Mouse (Mus musculus): ENCODE results near the gene Olfr67. TPM values are rescaled to one million over a fixed set of nuclear protein-coding genes. Genes with fewer than 3 reads are reported as not detected.
A peak's percentile ranks its signal among the peaks of the same experiment; 100 is the strongest.
"Not testable (repeated sequence)": the region's sequence is repeated elsewhere in the genome, so short reads cannot be mapped to it uniquely, and the experiment has no call there.

Gene Olfr67
- polyA plus RNA-seq, 1 experiment: not detected

DNA sequence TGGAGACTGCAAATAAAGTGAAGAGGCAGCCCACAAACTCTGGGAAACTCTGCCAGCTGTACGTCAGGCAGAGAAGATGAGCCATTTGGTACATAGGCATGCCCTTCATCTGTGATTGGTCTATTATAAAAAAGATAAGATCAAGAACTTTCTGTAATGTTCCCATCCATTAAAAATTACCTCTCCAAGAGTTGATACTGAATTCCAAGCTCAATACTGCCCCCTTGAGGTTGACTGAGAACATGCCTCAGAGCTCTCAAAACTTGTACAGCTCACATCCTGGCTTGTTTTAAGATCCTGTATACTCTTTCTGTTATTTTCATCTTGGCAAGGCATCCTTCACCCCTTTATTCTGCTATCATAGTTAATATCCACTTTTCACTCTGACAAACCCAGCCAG lies 15.2 kb upstream of the Olfr67 start:
- Histone ChIP-seq H3K4me3 (replicated peaks; ENCODE audit: control insufficient read depth, low read depth, low read length) (no peak overlapping the region), H3K27ac (ENCODE audit: control insufficient read depth, insufficient read depth, low read depth, low read length, poor library complexity) (no peak overlapping the region), H3K4me1 (ENCODE audit: control insufficient read depth, insufficient read depth, low read length) (no peaks in the 10 kb centered on the region)
- TF ChIP-seq CTCF (IDR thresholded peaks at IDR 0.05; ENCODE audit: control insufficient read depth, insufficient read depth, low read length): peak; percentile 14; the same call in 1 of the 2 replicates
- no peak for TF ChIP-seq POLR2A (IDR thresholded peaks at IDR 0.05; ENCODE audit: borderline replicate concordance, control insufficient read depth, low read depth, low read length)
- WGBS: 44% methylated on average over 1 of the region's 1 CpGs

DNA sequence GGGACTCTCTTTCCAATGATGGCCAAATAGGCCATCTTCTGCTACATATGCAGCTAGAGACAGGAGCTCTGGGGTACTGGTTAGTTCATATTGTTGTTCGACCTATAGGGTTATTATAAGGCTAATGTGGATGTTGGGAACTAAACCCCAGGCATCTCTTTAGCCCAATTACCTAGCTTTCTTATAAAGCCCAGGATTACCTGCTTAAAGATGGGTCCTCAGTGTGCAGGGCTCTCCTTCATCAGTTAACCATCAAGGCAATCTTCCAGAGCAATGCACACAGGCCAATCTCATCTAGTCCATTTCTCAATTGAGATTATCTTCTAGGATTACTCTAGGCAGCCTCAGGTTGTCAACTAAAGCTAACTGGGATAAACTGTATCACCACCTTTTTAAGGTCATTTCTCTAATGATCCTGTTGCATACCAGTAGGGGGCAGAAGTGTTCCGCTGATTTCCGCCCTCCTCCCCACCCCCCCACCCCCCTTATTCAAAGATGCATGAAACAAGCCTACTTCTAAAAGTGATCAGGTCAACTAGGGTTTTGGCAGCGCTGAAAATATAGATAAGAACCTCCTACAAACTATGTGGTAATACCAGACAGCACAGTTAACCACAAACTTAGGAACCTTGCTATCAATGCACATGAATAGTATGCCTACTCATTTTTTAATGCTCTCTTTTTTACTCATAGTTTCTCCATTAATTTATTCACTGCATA lies 1.2 kb upstream of the Olfr67 start:
- H3K4me3 ChIP-seq (replicated peaks; ENCODE audit: control insufficient read depth, low read depth, low read length): no peak overlapping the region
- no peak overlapping the region for H3K27ac ChIP-seq (ENCODE audit: control insufficient read depth, insufficient read depth, low read depth, low read length, poor library complexity)
- TF ChIP-seq CTCF (IDR thresholded peaks at IDR 0.05; ENCODE audit: control insufficient read depth, insufficient read depth, low read length): no peak
- no peak for TF ChIP-seq POLR2A (IDR thresholded peaks at IDR 0.05; ENCODE audit: borderline replicate concordance, control insufficient read depth, low read depth, low read length)
- no peaks in the 10 kb centered on the region for H3K4me1 ChIP-seq (ENCODE audit: control insufficient read depth, insufficient read depth, low read length)
- WGBS: 10% methylated on average over 4 of the region's 4 CpGs

DNA sequence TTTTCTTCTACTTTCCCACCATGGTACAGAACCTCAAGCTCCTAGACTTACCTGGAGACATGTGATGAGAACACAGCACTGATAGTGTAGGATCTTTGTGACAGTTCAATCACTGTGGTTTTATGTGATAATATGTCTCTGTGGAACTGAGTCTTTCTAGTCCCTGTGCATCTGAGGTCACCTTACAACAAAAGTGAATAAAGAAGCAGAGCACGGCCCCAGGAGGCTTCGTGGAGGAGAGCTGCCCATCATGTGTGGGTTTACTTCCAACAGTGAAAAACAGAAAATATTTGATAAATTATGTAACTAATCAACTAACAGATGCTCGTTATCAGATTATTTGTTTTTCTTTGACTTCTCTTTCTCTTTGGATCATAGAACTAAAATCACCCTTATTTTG lies 12.0 kb downstream of the Olfr67 start, which contains the start of gene Olfr68:
Gene Olfr68 (minus strand): TSS at position 101 of the 400 bp plus-strand sequence.
- TF ChIP-seq CTCF (IDR thresholded peaks at IDR 0.05; ENCODE audit: control insufficient read depth, insufficient read depth, low read length): no peak
- TF ChIP-seq POLR2A (IDR thresholded peaks at IDR 0.05; ENCODE audit: borderline replicate concordance, control insufficient read depth, low read depth, low read length): no peak
- H3K4me3 ChIP-seq (replicated peaks; ENCODE audit: control insufficient read depth, low read depth, low read length): no peak within 1 kb of the TSS
- 79% methylated on average over 3 of the region's 3 CpGs for WGBS

DNA sequence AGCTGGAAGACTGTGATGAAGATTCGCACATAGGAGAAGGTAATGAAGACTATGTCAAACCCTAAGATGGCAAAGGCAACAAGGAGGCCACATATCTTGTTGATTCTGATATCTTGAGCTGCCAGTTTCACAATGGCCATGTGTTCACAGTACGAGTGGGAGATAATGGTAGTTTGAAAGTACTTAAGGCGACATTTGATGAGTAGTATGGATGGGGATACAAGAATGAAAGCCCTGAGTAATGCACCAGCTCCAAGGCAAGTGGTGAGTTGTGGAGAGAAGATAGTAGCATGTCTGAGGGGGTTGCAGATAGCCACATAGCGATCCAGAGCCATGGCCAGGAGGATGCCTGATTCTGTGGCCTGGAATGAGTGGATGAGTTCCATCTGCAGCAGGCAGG lies 14.0 kb downstream of the Olfr67 start:
- H3K4me1 ChIP-seq (ENCODE audit: control insufficient read depth, insufficient read depth, low read length); H3K4me3 ChIP-seq (replicated peaks; ENCODE audit: control insufficient read depth, low read depth, low read length); H3K27ac ChIP-seq (ENCODE audit: control insufficient read depth, insufficient read depth, low read depth, low read length, poor library complexity): not testable (repeated sequence)
- WGBS: 64% methylated on average over 4 of the region's 4 CpGs

More for the DNA sequence above, 12.0 kb downstream of the Olfr67 start, which contains the start of gene Olfr68:
- Histone ChIP-seq H3K4me1 (ENCODE audit: control insufficient read depth, insufficient read depth, low read length) (no peaks in the 10 kb centered on the region), H3K27ac (ENCODE audit: control insufficient read depth, insufficient read depth, low read depth, low read length, poor library complexity) (no peak within 1 kb of the TSS)

DNA sequence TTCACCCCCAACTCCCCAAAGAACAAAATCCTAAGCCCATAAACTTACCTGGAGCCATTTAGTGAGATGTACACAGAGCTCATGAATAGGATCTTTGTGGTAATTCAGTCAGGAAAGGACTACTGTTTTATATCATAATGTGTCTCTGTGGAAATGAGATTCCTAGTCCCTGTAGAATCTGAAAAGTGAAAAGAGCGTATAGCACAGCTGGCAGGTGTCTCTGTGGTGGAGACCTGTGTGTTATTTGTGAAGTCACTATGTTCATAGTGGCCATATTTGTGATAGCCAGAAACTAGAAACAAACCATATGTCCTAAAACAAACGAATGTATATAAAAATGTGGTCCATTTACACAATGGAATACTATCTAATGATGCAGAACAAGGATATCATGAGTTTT lies 20.1 kb downstream of the Olfr67 start, which contains the start of gene Olfr69:
Gene Olfr69 (minus strand): TSS at position 101 of the 400 bp plus-strand sequence.
- H3K4me1 ChIP-seq (ENCODE audit: control insufficient read depth, insufficient read depth, low read length): no peaks in the 10 kb centered on the region
- WGBS: 77% methylated on average over 2 of the region's 2 CpGs
- H3K27ac ChIP-seq (ENCODE audit: control insufficient read depth, insufficient read depth, low read depth, low read length, poor library complexity): no peak within 1 kb of the TSS
- no peak within 1 kb of the TSS for H3K4me3 ChIP-seq (replicated peaks; ENCODE audit: control insufficient read depth, low read depth, low read length)
- TF ChIP-seq POLR2A (IDR thresholded peaks at IDR 0.05; ENCODE audit: borderline replicate concordance, control insufficient read depth, low read depth, low read length) (no peak), CTCF (IDR thresholded peaks at IDR 0.05; ENCODE audit: control insufficient read depth, insufficient read depth, low read length) (no peak)

DNA sequence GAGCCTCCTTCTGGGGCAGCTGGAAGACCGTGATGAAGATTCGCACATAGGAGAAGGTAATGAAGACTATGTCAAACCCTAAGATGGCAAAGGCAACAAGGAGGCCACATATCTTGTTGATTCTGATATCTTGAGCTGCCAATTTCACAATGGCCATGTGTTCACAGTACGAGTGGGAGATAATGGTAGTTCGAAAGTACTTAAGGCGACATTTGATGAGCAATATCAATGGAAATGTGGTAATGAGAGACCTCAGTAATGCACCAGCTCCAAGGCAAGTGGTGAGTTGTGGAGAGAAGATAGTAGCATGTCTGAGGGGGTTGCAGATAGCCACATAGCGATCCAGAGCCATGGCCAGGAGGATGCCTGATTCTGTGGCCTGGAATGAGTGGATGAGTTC lies 23.9 kb downstream of the Olfr67 start:
- WGBS: 67% methylated on average over 6 of the region's 6 CpGs
- H3K4me1 ChIP-seq (ENCODE audit: control insufficient read depth, insufficient read depth, low read length); H3K27ac ChIP-seq (ENCODE audit: control insufficient read depth, insufficient read depth, low read depth, low read length, poor library complexity); H3K4me3 ChIP-seq (replicated peaks; ENCODE audit: control insufficient read depth, low read depth, low read length): not testable (repeated sequence)

DNA sequence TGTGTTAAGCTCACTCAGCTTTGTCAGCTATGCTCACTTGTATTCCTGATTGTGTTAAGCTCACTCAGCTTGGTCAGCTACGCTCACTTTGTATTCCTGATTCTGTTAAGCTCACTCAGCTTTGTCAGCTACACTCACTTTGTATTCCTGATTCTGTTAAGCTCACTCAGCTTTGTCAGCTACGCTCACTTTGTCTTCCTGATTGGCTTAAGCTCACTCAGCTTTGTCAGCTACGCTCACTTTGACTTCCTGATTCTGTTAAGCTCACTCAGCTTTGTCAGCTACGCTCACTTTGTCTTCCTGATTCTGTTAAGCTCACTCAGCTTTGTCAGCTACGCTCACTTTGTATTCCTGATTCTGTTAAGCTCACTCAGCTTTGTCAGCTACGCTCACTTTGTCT lies 29.4 kb downstream of the Olfr67 start:
- WGBS: 11% methylated on average over 6 of the region's 6 CpGs
- not testable (repeated sequence) for H3K4me3 ChIP-seq (replicated peaks; ENCODE audit: control insufficient read depth, low read depth, low read length); H3K4me1 ChIP-seq (ENCODE audit: control insufficient read depth, insufficient read depth, low read length); H3K27ac ChIP-seq (ENCODE audit: control insufficient read depth, insufficient read depth, low read depth, low read length, poor library complexity)

DNA sequence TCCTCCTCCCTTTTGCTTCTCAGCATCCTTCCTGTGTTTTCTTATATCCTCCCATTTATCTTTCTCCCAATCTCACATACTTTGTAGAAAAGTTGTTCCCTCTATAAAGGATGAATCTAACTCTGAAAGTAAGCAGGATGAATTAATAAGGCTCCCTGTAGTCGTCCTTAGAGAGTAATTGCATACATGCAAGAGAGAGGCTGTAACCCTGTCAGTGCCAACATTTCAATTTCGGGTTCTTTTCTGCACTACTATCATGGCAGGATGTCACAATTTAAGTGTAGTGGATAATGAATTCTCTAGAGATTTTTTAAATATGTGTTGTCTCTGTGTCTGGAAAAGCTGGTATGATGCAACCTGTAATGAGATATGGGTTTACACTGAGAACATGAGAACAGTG lies 34.4 kb downstream of the Olfr67 start, which contains the start of gene Olfr630:
Gene Olfr630 (minus strand): TSS at position 101 of the 400 bp plus-strand sequence.
- WGBS: 59% methylated on average over 2 of the region's 2 CpGs
- Histone ChIP-seq H3K4me3 (replicated peaks; ENCODE audit: control insufficient read depth, low read depth, low read length) (no peak within 1 kb of the TSS), H3K4me1 (ENCODE audit: control insufficient read depth, insufficient read depth, low read length) (no peaks in the 10 kb centered on the region), H3K27ac (ENCODE audit: control insufficient read depth, insufficient read depth, low read depth, low read length, poor library complexity) (no peak within 1 kb of the TSS)
- TF ChIP-seq POLR2A (IDR thresholded peaks at IDR 0.05; ENCODE audit: borderline replicate concordance, control insufficient read depth, low read depth, low read length): no peak
- TF ChIP-seq CTCF (IDR thresholded peaks at IDR 0.05; ENCODE audit: control insufficient read depth, insufficient read depth, low read length): no peak

DNA sequence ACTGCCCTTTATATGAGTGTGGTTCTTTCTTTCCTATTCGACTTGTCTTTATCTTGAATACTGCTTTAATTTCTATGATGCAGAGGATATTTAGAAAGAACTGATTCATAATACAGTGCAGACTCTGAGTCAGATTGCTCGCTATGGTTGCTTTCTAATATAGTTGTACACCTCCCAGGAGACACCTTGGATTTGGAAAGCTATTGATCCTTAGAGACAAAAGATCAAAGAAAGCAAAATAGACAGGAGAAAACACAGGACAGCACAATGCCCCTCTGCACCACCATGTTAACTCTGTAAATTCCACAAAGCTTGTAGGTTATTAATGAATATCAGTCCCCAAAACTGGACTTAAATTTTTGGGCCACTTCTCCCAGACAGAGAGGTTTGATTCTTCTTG lies 46.8 kb downstream of the Olfr67 start, which contains the start of gene Olfr629:
Gene Olfr629 (minus strand): TSS at position 101 of the 400 bp plus-strand sequence.
- 73% methylated on average over 2 of the region's 2 CpGs for WGBS
- no peak for TF ChIP-seq CTCF (IDR thresholded peaks at IDR 0.05; ENCODE audit: control insufficient read depth, insufficient read depth, low read length)
- TF ChIP-seq POLR2A (IDR thresholded peaks at IDR 0.05; ENCODE audit: borderline replicate concordance, control insufficient read depth, low read depth, low read length): no peak
- Histone ChIP-seq H3K4me3 (replicated peaks; ENCODE audit: control insufficient read depth, low read depth, low read length) (no peak within 1 kb of the TSS), H3K4me1 (ENCODE audit: control insufficient read depth, insufficient read depth, low read length) (no peaks in the 10 kb centered on the region), H3K27ac (ENCODE audit: control insufficient read depth, insufficient read depth, low read depth, low read length, poor library complexity) (no peak within 1 kb of the TSS)

Other genes with a start within 250 kb of the Olfr67 start
- not detected in 2 replicates for gene Olfr612, start 249.1 kb downstream of the Olfr67 start, polyA plus RNA-seq (2011; ENCODE audit: insufficient read depth, insufficient read length, low replicate concordance, missing spikeins)
- not detected in 2 replicates for gene Olfr613, start 243.7 kb downstream of the Olfr67 start, polyA plus RNA-seq (2011; ENCODE audit: insufficient read depth, insufficient read length, low replicate concordance, missing spikeins)
- not detected in 2 replicates for gene Olfr615, start 235.7 kb downstream of the Olfr67 start, polyA plus RNA-seq (2011; ENCODE audit: insufficient read depth, insufficient read length, low replicate concordance, missing spikeins)
- not detected in 2 replicates for gene Olfr616, start 222.7 kb downstream of the Olfr67 start, polyA plus RNA-seq (2011; ENCODE audit: insufficient read depth, insufficient read length, low replicate concordance, missing spikeins)
- not detected in 2 replicates for gene Olfr617, start 218.8 kb downstream of the Olfr67 start, polyA plus RNA-seq (2011; ENCODE audit: insufficient read depth, insufficient read length, low replicate concordance, missing spikeins)
- not detected in 2 replicates for gene Olfr618, start 201.7 kb downstream of the Olfr67 start, polyA plus RNA-seq (2011; ENCODE audit: insufficient read depth, insufficient read length, low replicate concordance, missing spikeins)
- gene Olfr619, start 191.2 kb downstream of the Olfr67 start, polyA plus RNA-seq (2011; ENCODE audit: insufficient read depth, insufficient read length, low replicate concordance, missing spikeins): not detected in 2 replicates
- 0.68 and 2.1 TPM in 2 replicates for gene Olfr620, start 179.3 kb downstream of the Olfr67 start, polyA plus RNA-seq (2011; ENCODE audit: insufficient read depth, insufficient read length, low replicate concordance, missing spikeins)
- gene Olfr622, start 149.1 kb downstream of the Olfr67 start, polyA plus RNA-seq (2011; ENCODE audit: insufficient read depth, insufficient read length, low replicate concordance, missing spikeins): not detected in 2 replicates
- not detected in 2 replicates for gene Olfr623, start 128.1 kb downstream of the Olfr67 start, polyA plus RNA-seq (2011; ENCODE audit: insufficient read depth, insufficient read length, low replicate concordance, missing spikeins)
- 0.25 and 0.45 TPM in 2 replicates for gene Olfr624, start 120.6 kb downstream of the Olfr67 start, polyA plus RNA-seq (2011; ENCODE audit: insufficient read depth, insufficient read length, low replicate concordance, missing spikeins)
- gene Olfr625-ps1, start 109.1 kb downstream of the Olfr67 start, polyA plus RNA-seq (2011; ENCODE audit: insufficient read depth, insufficient read length, low replicate concordance, missing spikeins): not detected in 2 replicates
- gene Olfr243, start 77.2 kb downstream of the Olfr67 start, polyA plus RNA-seq (2011; ENCODE audit: insufficient read depth, insufficient read length, low replicate concordance, missing spikeins): 0.27 and 0.40 TPM in 2 replicates
- not detected in 2 replicates for gene Olfr628, start 61.4 kb downstream of the Olfr67 start, polyA plus RNA-seq (2011; ENCODE audit: insufficient read depth, insufficient read length, low replicate concordance, missing spikeins)
- 1.2 TPM in 1 of 2 replicates, not detected in the other for gene Olfr629, start 46.9 kb downstream of the Olfr67 start, polyA plus RNA-seq (2011; ENCODE audit: insufficient read depth, insufficient read length, low replicate concordance, missing spikeins)
- not detected in 2 replicates for gene Olfr630, start 34.5 kb downstream of the Olfr67 start, polyA plus RNA-seq (2011; ENCODE audit: insufficient read depth, insufficient read length, low replicate concordance, missing spikeins)
- gene Olfr69, start 20.2 kb downstream of the Olfr67 start, polyA plus RNA-seq (2011; ENCODE audit: insufficient read depth, insufficient read length, low replicate concordance, missing spikeins): not detected in 2 replicates
- gene Olfr68, start 12.1 kb downstream of the Olfr67 start, polyA plus RNA-seq (2011; ENCODE audit: insufficient read depth, insufficient read length, low replicate concordance, missing spikeins): 0.36 TPM in 1 of 2 replicates, not detected in the other
- gene Hbb-bt, start 22.2 kb upstream of the Olfr67 start, polyA plus RNA-seq (2011; ENCODE audit: insufficient read depth, insufficient read length, low replicate concordance, missing spikeins): 16,360 and 37,491 TPM in 2 replicates
- 44,806 and 110,365 TPM in 2 replicates for gene Hbb-bs, start 36.3 kb upstream of the Olfr67 start, polyA plus RNA-seq (2011; ENCODE audit: insufficient read depth, insufficient read length, low replicate concordance, missing spikeins)
- not detected in 2 replicates for gene Hbb-bh2, start 48.7 kb upstream of the Olfr67 start, polyA plus RNA-seq (2011; ENCODE audit: insufficient read depth, insufficient read length, low replicate concordance, missing spikeins)
- 1.6 TPM in 1 of 2 replicates, not detected in the other for gene Hbb-bh1, start 51.3 kb upstream of the Olfr67 start, polyA plus RNA-seq (2011; ENCODE audit: insufficient read depth, insufficient read length, low replicate concordance, missing spikeins)
- gene Hbb-y, start 61.4 kb upstream of the Olfr67 start, polyA plus RNA-seq (2011; ENCODE audit: insufficient read depth, insufficient read length, low replicate concordance, missing spikeins): 1.6 TPM in 1 of 2 replicates, not detected in the other
- gene Olfr66, start 94.4 kb upstream of the Olfr67 start, polyA plus RNA-seq (2011; ENCODE audit: insufficient read depth, insufficient read length, low replicate concordance, missing spikeins): not detected in 2 replicates
- not detected in 2 replicates for gene Olfr64, start 102.7 kb upstream of the Olfr67 start, polyA plus RNA-seq (2011; ENCODE audit: insufficient read depth, insufficient read length, low replicate concordance, missing spikeins)
- not detected in 2 replicates for gene Olfr65, start 111.7 kb upstream of the Olfr67 start, polyA plus RNA-seq (2011; ENCODE audit: insufficient read depth, insufficient read length, low replicate concordance, missing spikeins)
- not detected in 2 replicates for gene Olfr631, start 137.0 kb upstream of the Olfr67 start, polyA plus RNA-seq (2011; ENCODE audit: insufficient read depth, insufficient read length, low replicate concordance, missing spikeins)
- not detected in 2 replicates for gene Olfr632, start 142.5 kb upstream of the Olfr67 start, polyA plus RNA-seq (2011; ENCODE audit: insufficient read depth, insufficient read length, low replicate concordance, missing spikeins)
- gene Olfr633, start 152.6 kb upstream of the Olfr67 start, polyA plus RNA-seq (2011; ENCODE audit: insufficient read depth, insufficient read length, low replicate concordance, missing spikeins): 0.25 TPM in 1 of 2 replicates, not detected in the other
- not detected in 2 replicates for gene Olfr635, start 179.3 kb upstream of the Olfr67 start, polyA plus RNA-seq (2011; ENCODE audit: insufficient read depth, insufficient read length, low replicate concordance, missing spikeins)
- not detected in 2 replicates for gene Olfr638, start 206.9 kb upstream of the Olfr67 start, polyA plus RNA-seq (2011; ENCODE audit: insufficient read depth, insufficient read length, low replicate concordance, missing spikeins)
- gene Olfr639, start 225.5 kb upstream of the Olfr67 start, polyA plus RNA-seq (2011; ENCODE audit: insufficient read depth, insufficient read length, low replicate concordance, missing spikeins): not detected in 2 replicates
- not detected in 2 replicates for gene Olfr640, start 233.8 kb upstream of the Olfr67 start, polyA plus RNA-seq (2011; ENCODE audit: insufficient read depth, insufficient read length, low replicate concordance, missing spikeins)
- gene Olfr641, start 243.6 kb upstream of the Olfr67 start, polyA plus RNA-seq (2011; ENCODE audit: insufficient read depth, insufficient read length, low replicate concordance, missing spikeins): not detected in 2 replicates

All from bone marrow, adult 2 months (tissue).